Mouse (Mus musculus) left cerebral cortex, postnatal 10 days (tissue): ENCODE data around the gene St3gal5. TPM values are rescaled to one million over a fixed set of nuclear protein-coding genes. Genes with fewer than 3 reads are reported as not detected.
A peak's percentile ranks its signal among the peaks of the same experiment; 100 is the strongest.

Experiments used
- DNase-seq, 2 experiments: peaks; one replicate each; pipeline ENCODE4 v3.0.0; 2021 to 2022; ENCODE audit warnings: low spot score in 2 of 2, mixed read lengths in 1 of 2; ENCODE audit errors: extremely low spot score in 1 of 2
- intact Hi-C: fragments of 180-260 bp; cut with DNase I; formaldehyde crosslinking; loops from one replicate; pipeline ENCODE4 v1.15.1; 2025
- total RNA-seq, 2 experiments: library from RNA; stranded (reverse); gene quantifications; 2 replicates each; pipeline ENCODE4 v1.2.3; 2021

St3gal5 gene
- total RNA-seq, 2 experiments from 2014 or later, result 98.2 to 100 TPM

- intact Hi-C loops, result loop anchor here (1.0 to 5.0 kb wide), 3 partner anchors 51 to 136 kb away; no protein-coding TSS in a partner anchor
- DNase-seq, result peak; percentile 51 to 74
These were observed 88.6 kb downstream of the St3gal5 start for GRCm38 (mm10) chr6:72185893-72186490.

GRCm38 (mm10) chr6:72186809-72187208 lies 89.4 kb downstream of the St3gal5 start:
- no peak for DNase-seq
- intact Hi-C loops, result loop anchor here (1.0 to 5.0 kb wide), 3 partner anchors 50 to 135 kb away; no protein-coding TSS in a partner anchor

GRCm38 (mm10) chr6:72189061-72189863 lies 91.9 kb downstream of the St3gal5 start:
- intact Hi-C loops, result loop anchor here (5.0 kb wide), 1 partner anchor 133 kb away; no protein-coding TSS in a partner anchor
- DNase-seq, result peak in 1 of 2 experiments; percentile 58

GRCm38 (mm10) chr6:72190120-72190519 lies 92.7 kb downstream of the St3gal5 start:
- DNase-seq, result no peak
- intact Hi-C loops, result no loop called here

GRCm38 (mm10) chr6:72190577-72190976 lies 93.2 kb downstream of the St3gal5 start:
- no peak for DNase-seq
- intact Hi-C loops, result no loop called here

GRCm38 (mm10) chr6:72196660-72197059 lies 99.3 kb downstream of the St3gal5 start:
- DNase-seq, result no peak
- intact Hi-C loops, result no loop called here

- no peak for DNase-seq
- intact Hi-C loops, result no loop called here
These were observed 100.1 kb downstream of the St3gal5 start for GRCm38 (mm10) chr6:72197515-72197914.

- intact Hi-C loops, result no loop called here
- no peak for DNase-seq
These were observed 103.3 kb downstream of the St3gal5 start for GRCm38 (mm10) chr6:72200595-72201256.

GRCm38 (mm10) chr6:72202732-72203131 lies 105.3 kb downstream of the St3gal5 start:
- DNase-seq, result no peak
- intact Hi-C loops, result no loop called here

GRCm38 (mm10) chr6:72203279-72203678 lies 105.9 kb downstream of the St3gal5 start:
- no peak for DNase-seq
- intact Hi-C loops, result no loop called here

Other genes with a start within 250 kb of the St3gal5 start
- 10 to 100 TPM; 70.2 to 76.2 TPM for gene Ptcd3, start 188.8 kb upstream of the St3gal5 start, total RNA-seq
- gene Polr1a, start 188.5 kb upstream of the St3gal5 start, total RNA-seq, result 10 to 100 TPM; 33.5 to 37.2 TPM
- gene Atoh8, start 138.0 kb downstream of the St3gal5 start, total RNA-seq, result 1 to 10 TPM; 1.1 to 1.7 TPM
- not detected for gene Sftpb, start 207.0 kb downstream of the St3gal5 start, total RNA-seq
- 10 to 100 TPM; 31.8 to 33.6 TPM for gene Usp39, start 247.6 kb downstream of the St3gal5 start, total RNA-seq
- gene 0610030E20Rik, start 249.7 kb downstream of the St3gal5 start, total RNA-seq, result 10 to 100 TPM; 12.3 to 13.1 TPM